Mouse (Mus musculus) kidney, embryonic 15.5 days (tissue): ENCODE data around the gene Eif4g2. TPM values are rescaled to one million over a fixed set of nuclear protein-coding genes. Genes with fewer than 3 reads are reported as not detected.

ENCODE experiments used
- polyA plus RNA-seq: library from polyadenylated mRNA; unstranded; fragments of >200 nt; fragmentation: Nextera tagmentation; extraction: Ambion mirVana; gene quantifications from 2 replicates; pipeline ENCODE4 v1.2.1, GENCODE M21; 2015

Gene Eif4g2
- polyA plus RNA-seq, 1 experiment from 2014 or later, result 872 TPM

Other genes starting within 250 kb of the Eif4g2 start
- 30.2 and 30.8 TPM in 2 replicates for gene Rnf141, start 238.6 kb downstream of the Eif4g2 start, polyA plus RNA-seq
- gene Lyve1, start 219.8 kb downstream of the Eif4g2 start, polyA plus RNA-seq, result 6.5 and 9.1 TPM in 2 replicates
- 11.1 and 15.8 TPM in 2 replicates for gene Mrvi1, start 100.6 kb downstream of the Eif4g2 start, polyA plus RNA-seq
- 71.6 and 78.1 TPM in 2 replicates for gene Ctr9, start 54.1 kb downstream of the Eif4g2 start, polyA plus RNA-seq